Mouse (Mus musculus) stomach, embryonic 16.5 days (tissue): ENCODE data around the gene Pwwp2b. TPM values are rescaled to one million over a fixed set of nuclear protein-coding genes. Genes with fewer than 3 reads are reported as not detected.

Experiments used
- ATAC-seq: fragments of 200-750 bp; cut with Nextera tagmentation; 2 replicates; pipeline ENCODE4 v1.8.0; 2017; ENCODE audit warnings: moderate number of reproducible peaks, moderate TSS enrichment; ENCODE audit not compliant: insufficient read depth, low FRiP score
- H3K27ac ChIP-seq: fragments of 300-500 bp; sonication (generic); 2 replicates; pipeline ENCODE4 v1.5.1; 2014; ENCODE audit warnings: low read length
- H3K27me3 ChIP-seq: fragments of 300-500 bp; sonication (generic); 2 replicates; pipeline ENCODE4 v1.6.1; 2014; ENCODE audit warnings: low read length, control low read depth, mixed read lengths; ENCODE audit not compliant: control insufficient read depth, insufficient read depth
- H3K36me3 ChIP-seq: fragments of 300-500 bp; sonication (generic); 2 replicates; pipeline ENCODE4 v1.6.1; 2014; ENCODE audit warnings: low read length; ENCODE audit not compliant: control insufficient read depth, insufficient read depth
- H3K4me1 ChIP-seq: fragments of 300-500 bp; sonication (generic); 2 replicates; pipeline ENCODE4 v1.6.1; 2014; ENCODE audit warnings: low read length, control low read depth, mixed read lengths; ENCODE audit not compliant: control insufficient read depth, insufficient read depth
- H3K4me2 ChIP-seq: fragments of 300-500 bp; sonication (generic); 2 replicates; pipeline ENCODE4 v1.6.1; 2014; ENCODE audit warnings: low read depth, low read length, mixed read lengths
- H3K4me3 ChIP-seq: fragments of 300-500 bp; sonication (generic); replicated peaks from 2 replicates; pipeline ENCODE4 v1.5.1; 2014; ENCODE audit warnings: mild to moderate bottlenecking, low read length
- H3K9ac ChIP-seq: fragments of 300-500 bp; sonication (generic); 2 replicates; pipeline ENCODE4 v1.6.1; 2014; ENCODE audit warnings: low read length
- H3K9me3 ChIP-seq: fragments of 300-500 bp; sonication (generic); replicated peaks from 2 replicates; pipeline ENCODE4 v1.6.1; 2016; ENCODE audit warnings: low read length, control low read depth; ENCODE audit not compliant: control insufficient read depth
- WGBS: fragments of 180-500 bp; shearing (Covaris S2); extraction: QIAGEN DNeasy Blood & Tissue Kit; methylation state at CpG from one replicate; pipeline ENCODE4 v1.1.7; 2014; 5-methylcytosine and 5-hydroxymethylcytosine counted together
- polyA plus RNA-seq: library from polyadenylated mRNA; unstranded; fragments of >200 nt; fragmentation: Nextera tagmentation; extraction: Ambion mirVana; gene quantifications from 2 replicates; pipeline ENCODE4 v1.2.1, GENCODE M21; 2015

Pwwp2b gene
- polyA plus RNA-seq, 1 experiment from 2014 or later = 16.3 TPM

DNA sequence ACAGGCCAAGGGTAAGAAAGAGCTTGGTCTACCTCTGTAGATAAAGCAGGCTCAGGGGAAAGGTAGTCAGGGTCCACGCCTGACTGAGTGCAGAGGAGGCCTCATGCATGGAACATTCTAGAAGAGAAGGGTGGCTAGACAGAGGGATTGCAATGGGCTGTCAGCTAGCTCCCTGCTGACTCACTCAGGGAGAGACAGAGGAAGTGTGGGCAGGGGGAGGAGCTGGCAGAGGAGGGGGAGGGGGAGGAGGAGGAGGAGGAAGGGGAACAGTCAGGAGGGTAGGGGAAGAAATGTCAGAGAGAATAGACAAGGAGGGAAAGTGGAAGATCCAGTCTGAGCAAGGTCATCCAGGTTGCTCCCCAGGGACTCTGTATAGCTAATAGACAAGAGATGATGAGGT lies 47.4 kb downstream of the Pwwp2b start:
- 86% methylated on average over 1 of the region's 1 CpGs for WGBS

DNA sequence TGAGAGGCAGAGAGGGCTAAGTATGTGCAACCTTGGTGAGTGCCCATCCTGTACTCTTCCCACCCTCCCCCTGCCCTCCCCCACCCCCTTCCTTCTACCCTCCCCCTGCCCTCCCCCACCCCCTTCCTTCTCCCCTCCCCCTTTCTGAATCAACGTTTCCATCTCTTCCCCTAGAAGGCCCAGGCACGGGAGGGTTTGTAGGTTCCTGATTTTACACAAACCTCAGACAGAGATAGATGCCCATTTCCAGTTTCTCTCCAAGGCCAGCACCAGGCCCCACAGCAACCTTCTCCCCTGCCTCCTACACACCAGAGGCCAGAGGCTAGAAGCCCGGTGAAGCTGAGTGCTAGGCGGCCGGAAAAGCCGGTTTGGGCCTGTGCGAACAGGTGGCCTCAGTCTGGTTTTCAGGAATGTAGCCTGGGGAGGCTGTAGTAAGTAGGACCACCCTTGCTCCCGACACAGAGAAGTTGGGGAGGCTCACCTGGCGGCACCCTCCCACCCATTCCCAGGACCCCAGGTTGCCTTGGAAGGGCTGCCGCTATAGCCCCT lies 48.3 kb downstream of the Pwwp2b start:
- WGBS = 36% methylated on average over 10 of the region's 10 CpGs
- no peak for ATAC-seq
- H3K27ac ChIP-seq = peak overlapping the region; percentile 40

More for the DNA sequence above, 47.4 kb downstream of the Pwwp2b start:
- Histone ChIP-seq H3K4me2 (no peak overlapping the region), H3K27me3 (no peaks in the 10 kb centered on the region), H3K9me3 (no peaks in the 10 kb centered on the region), H3K36me3 (no peaks in the 10 kb centered on the region), H3K4me3 (no peak overlapping the region), H3K27ac (peak overlapping the region; percentile 40; the same call in 1 of the 2 replicates), H3K9ac (no peak overlapping the region), H3K4me1 (peaks cover 14% of the 10 kb centered on the region)
- no peak; the same call in 1 of the 2 replicates for ATAC-seq

DNA sequence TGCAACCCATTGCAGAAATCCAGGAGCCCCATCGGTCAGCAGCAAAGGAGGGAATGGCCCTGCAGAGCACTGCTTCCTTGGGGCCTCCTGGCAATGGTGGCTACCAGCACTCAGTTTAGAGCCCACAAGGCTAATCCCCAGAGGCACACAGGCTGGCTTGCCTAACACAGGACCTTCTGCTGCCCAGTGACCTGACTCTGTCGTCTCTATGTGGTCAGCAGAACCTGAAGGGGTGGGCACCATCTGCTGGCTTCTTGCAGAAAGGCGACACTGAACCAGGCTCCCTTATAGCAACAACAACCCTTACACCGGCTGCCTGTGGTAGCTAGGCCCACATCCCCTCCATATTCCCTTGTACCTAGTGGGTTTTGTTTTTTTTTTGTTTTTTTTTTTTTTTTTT lies 50.2 kb downstream of the Pwwp2b start:
- WGBS = 51% methylated on average over 4 of the region's 4 CpGs

More for the DNA sequence above, 48.3 kb downstream of the Pwwp2b start:
- H3K9ac ChIP-seq = peak overlapping the region; percentile 20
- H3K36me3 ChIP-seq = no peaks in the 10 kb centered on the region
- H3K27me3 ChIP-seq = no peaks in the 10 kb centered on the region
- no peaks in the 10 kb centered on the region for H3K9me3 ChIP-seq
- peaks cover 14% of the 10 kb centered on the region for H3K4me1 ChIP-seq
- no peak overlapping the region for H3K4me3 ChIP-seq
- no peak overlapping the region for H3K4me2 ChIP-seq

DNA sequence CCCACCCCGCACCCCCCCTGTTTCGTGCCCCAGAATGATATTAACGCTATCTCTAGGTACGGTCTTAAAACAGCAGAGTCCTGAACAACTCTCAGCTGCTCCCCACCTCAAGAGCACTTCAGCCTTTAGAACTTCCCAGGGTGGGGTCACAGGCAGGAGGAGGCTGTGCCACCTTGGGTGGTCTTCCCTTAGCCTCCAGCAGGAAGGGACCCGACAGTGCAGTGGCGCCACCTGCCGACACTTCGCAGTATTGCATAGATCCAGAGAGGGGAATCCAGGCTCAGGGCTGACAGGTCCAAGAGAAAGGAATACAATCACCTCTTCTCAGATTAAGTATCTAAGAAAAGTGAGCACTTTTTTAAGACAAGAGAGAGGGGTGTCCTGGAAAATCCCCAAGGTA lies 51.1 kb downstream of the Pwwp2b start:
- Histone ChIP-seq H3K4me2 (peak overlapping the region; percentile 34; the same call in 1 of the 2 replicates), H3K27ac (no peak overlapping the region), H3K36me3 (no peaks in the 10 kb centered on the region), H3K9ac (peak overlapping the region; percentile 28; the same call in 1 of the 2 replicates), H3K27me3 (no peaks in the 10 kb centered on the region), H3K4me1 (peaks cover 12% of the 10 kb centered on the region), H3K4me3 (no peak overlapping the region), H3K9me3 (no peaks in the 10 kb centered on the region)
- WGBS = 12% methylated on average over 8 of the region's 8 CpGs
- ATAC-seq = 0 out of 2 replicates have a peak, but pooled peaks have one; percentile 17

More for the DNA sequence above, 50.2 kb downstream of the Pwwp2b start:
- no peak overlapping the region for H3K4me2 ChIP-seq
- H3K27me3 ChIP-seq = no peaks in the 10 kb centered on the region
- no peak overlapping the region for H3K4me3 ChIP-seq
- peak; percentile 15; the same call in 1 of the 2 replicates for ATAC-seq
- peaks cover 14% of the 10 kb centered on the region for H3K4me1 ChIP-seq
- H3K9ac ChIP-seq = no peak overlapping the region
- no peak overlapping the region for H3K27ac ChIP-seq
- no peaks in the 10 kb centered on the region for H3K9me3 ChIP-seq
- H3K36me3 ChIP-seq = no peaks in the 10 kb centered on the region

DNA sequence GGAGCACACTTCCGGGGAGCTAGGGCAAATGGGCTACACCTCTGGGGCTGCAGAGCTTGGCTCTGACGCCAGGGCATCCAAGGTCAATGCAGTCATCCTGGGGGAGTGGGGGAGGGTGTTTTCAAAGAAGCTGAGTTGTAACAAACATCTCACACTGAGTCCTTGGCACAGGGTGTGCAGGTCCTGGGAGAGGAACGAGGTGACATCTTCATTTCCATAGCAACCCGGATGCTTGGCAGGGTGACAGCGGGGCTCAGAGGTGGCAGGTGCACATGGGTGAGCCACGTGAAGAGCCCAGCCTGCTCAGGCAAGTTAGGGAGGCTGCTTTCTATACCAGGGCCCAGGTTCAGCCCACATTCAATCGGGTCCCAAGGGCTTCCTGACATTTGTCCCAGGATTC lies 52.1 kb downstream of the Pwwp2b start:
- Histone ChIP-seq H3K27me3 (no peaks in the 10 kb centered on the region), H3K4me3 (no peak overlapping the region), H3K4me2 (no peak overlapping the region), H3K4me1 (peaks cover 6% of the 10 kb centered on the region; the same call in 1 of the 2 replicates), H3K9me3 (no peaks in the 10 kb centered on the region), H3K27ac (no peak overlapping the region), H3K9ac (no peak overlapping the region), H3K36me3 (no peaks in the 10 kb centered on the region)
- WGBS = 60% methylated on average over 7 of the region's 7 CpGs
- no peak for ATAC-seq

DNA sequence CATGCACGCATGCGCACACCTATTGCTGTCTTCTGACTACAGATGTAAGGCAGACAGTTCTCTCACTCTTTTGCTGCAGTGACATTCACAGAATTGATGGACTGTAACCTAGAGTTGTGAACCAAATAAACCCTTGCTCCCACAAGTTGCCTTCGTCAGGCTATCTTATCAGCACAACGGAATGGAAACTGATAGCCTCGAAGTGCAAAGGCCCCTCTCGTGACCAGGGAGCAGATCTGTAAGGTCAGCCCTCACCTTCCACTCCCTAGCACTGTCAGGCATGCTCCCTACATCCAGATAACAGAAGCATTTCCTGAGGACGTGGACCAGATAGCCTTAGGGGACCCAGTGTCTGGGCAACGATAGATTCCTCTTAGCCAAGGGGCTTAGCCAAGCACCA lies 53.2 kb downstream of the Pwwp2b start:
- no peak for ATAC-seq
- WGBS = 52% methylated on average over 8 of the region's 8 CpGs
- H3K9ac ChIP-seq = no peak overlapping the region
- no peaks in the 10 kb centered on the region for H3K9me3 ChIP-seq
- no peaks in the 10 kb centered on the region for H3K36me3 ChIP-seq
- no peak overlapping the region for H3K27ac ChIP-seq
- H3K4me1 ChIP-seq = no peaks in the 10 kb centered on the region
- no peak overlapping the region for H3K4me3 ChIP-seq
- no peaks in the 10 kb centered on the region for H3K27me3 ChIP-seq
- no peak overlapping the region for H3K4me2 ChIP-seq

DNA sequence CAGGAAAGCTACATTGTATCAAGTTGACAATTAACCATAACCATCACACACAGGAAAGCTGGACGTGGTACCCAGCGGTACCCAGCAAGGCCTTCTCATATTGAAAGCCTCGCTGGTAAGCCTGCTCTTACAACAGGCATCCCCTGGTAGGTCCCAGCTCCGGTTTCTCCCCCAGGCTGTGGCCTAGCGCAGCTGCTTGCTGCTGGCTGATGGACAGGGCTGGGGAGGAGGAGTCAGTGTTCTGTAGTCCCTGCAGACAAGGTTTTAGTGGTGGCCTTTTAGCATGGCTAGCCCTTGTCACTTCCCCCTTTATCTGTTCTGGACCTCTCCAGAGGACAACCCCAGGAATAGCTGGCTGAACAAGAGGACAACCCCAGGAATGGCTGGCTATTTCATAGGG lies 54.0 kb downstream of the Pwwp2b start:
- H3K4me1 ChIP-seq = no peaks in the 10 kb centered on the region
- ATAC-seq = no peak

DNA sequence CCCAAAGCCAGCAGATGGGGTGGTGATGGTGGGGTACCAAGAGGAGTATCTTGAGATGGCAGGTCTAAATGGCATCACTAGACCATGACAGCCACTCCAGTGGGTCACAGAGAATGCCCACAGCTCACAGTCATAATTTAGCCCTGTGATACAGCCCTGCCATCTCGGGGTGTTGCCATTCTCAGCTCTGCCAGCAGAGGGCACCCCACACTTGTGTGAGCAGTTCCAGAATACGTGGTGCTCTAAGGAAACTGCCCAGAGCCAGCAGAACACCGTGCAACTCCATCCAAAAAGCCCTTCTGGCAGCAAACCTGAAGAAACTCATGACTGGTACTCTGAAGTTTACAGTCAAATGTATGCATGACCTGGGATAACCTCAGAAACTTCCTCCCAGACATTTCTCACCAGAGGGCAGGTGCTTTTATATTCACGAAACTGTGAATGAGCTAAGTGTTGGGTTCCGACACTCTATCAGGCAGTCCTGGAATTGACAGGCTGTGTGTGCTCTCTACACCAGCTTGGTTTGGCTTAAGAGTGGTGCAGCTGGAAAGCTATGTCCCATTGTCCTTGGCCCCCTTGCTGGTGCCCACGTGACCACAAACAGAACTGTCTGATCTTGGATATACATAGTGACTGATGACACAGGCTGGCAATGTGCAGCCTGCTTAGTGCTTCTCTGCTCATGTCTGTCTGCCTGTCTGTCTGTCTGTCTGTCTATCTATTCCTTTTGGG lies 55.2 kb downstream of the Pwwp2b start:
- Histone ChIP-seq H3K4me2 (no peak overlapping the region), H3K9ac (no peak overlapping the region), H3K27ac (no peak overlapping the region), H3K9me3 (no peaks in the 10 kb centered on the region), H3K36me3 (no peaks in the 10 kb centered on the region), H3K4me1 (no peaks in the 10 kb centered on the region), H3K4me3 (no peak overlapping the region), H3K27me3 (no peaks in the 10 kb centered on the region)
- peak; percentile 39; the same call in 1 of the 2 replicates for ATAC-seq
- WGBS = 38% methylated on average over 6 of the region's 6 CpGs

More for the DNA sequence above, 54.0 kb downstream of the Pwwp2b start:
- Histone ChIP-seq H3K4me3 (no peak overlapping the region), H3K4me2 (no peak overlapping the region), H3K27me3 (no peaks in the 10 kb centered on the region), H3K27ac (no peak overlapping the region), H3K36me3 (no peaks in the 10 kb centered on the region), H3K9ac (no peak overlapping the region), H3K9me3 (no peaks in the 10 kb centered on the region)
- 61% methylated on average over 5 of the region's 5 CpGs for WGBS

DNA sequence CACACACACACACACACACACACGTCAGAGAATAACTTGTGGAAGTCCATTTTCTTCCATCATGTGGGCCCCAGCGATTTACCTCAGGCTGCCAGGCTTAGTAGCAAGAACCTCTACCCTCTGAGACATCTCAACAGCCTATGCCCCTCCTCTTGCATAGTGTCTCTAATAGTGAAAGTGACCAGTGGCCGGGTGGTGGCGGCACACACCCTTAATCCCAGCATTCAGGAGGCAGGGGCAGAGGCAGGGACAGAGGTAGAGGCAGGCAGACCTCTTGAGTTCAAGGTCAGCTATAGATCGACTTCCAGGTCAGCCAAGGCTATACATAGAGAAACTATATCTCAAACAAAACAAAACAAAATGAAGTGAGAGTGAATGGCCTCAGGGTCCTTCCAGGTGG lies 56.0 kb downstream of the Pwwp2b start:
- Histone ChIP-seq H3K36me3 (no peaks in the 10 kb centered on the region), H3K9ac (no peak overlapping the region), H3K4me1 (peaks cover 4% of the 10 kb centered on the region; the same call in 1 of the 2 replicates), H3K27ac (no peak overlapping the region), H3K4me3 (no peak overlapping the region), H3K9me3 (no peaks in the 10 kb centered on the region), H3K27me3 (no peaks in the 10 kb centered on the region), H3K4me2 (no peak overlapping the region)
- ATAC-seq = no peak
- WGBS = 39% methylated on average over 5 of the region's 5 CpGs
